Mouse (Mus musculus): ENCODE results near the gene Gprc5b. TPM values are rescaled to one million over a fixed set of nuclear protein-coding genes. Genes with fewer than 3 reads are reported as not detected.

Gprc5b gene
- polyA plus RNA-seq, 1 experiment from 2014 or later: 1.5 TPM

DNA sequence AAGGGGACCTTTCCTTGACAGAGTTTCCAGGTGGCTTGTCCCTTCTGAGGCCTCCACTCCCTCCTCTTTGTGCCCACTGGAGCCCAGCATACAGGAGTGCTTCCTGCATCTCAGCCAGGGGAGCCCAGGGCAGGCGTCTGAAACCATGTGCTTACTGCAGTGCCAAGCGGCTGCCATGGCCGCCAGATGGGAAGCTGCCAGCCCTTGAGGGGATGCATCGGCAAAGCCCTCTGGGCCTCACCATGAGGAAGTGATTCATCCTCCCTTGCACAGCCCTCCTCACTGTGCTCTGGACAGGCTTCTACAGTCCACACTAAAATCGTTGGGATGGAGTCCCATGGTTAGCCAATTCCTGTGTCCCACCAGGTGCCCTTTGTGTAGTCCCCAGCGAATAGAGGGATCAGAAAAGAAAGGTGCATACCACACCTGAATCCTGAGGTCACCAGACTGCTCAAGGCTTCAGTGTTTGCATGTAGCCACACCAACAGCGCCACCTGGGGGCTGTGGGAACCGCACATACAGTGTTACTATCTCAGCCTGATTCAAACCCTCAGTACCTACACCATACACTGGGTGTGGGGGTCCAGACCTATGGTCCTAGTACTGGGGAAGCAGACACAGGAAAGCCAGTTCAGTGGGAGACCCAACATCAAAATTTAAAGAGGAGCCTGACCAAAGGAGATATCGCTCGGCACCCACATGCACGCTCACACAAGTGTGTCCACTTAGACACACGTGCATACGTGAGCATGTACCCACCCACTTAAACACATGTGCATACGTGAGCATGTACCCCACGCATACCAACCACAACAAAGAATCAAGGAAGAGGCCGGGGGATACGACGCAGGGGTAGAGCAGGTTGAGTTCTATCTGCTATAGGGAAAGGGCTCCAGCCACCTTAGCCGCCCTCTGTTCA is 27.5 kb upstream of the Gprc5b start:
- 73% methylated on average over 19 of the region's 19 CpGs for WGBS
- peak; percentile 23; the same call in 1 of the 2 replicates for ATAC-seq (ENCODE audit: low FRiP score, low TSS enrichment)
- no peaks in the 10 kb centered on the region for H3K36me3 ChIP-seq (ENCODE audit: control insufficient read depth, insufficient read depth, low read length)
- DNase-seq (ENCODE audit: low spot score): peak; percentile 46
- H3K9me3 ChIP-seq (ENCODE audit: control insufficient read depth, low read length): no peaks in the 10 kb centered on the region
- H3K27me3 ChIP-seq (ENCODE audit: control insufficient read depth, insufficient read depth, low read length): no peaks in the 10 kb centered on the region
- no peak overlapping the region for H3K4me3 ChIP-seq (ENCODE audit: low read depth, low read length)
- H3K27ac ChIP-seq (replicated peaks): no peak overlapping the region
- TF ChIP-seq EP300 (optimal IDR thresholded peaks at IDR 0.05): no peak
- peak; percentile 66 for TF ChIP-seq CTCF (IDR thresholded peaks at IDR 0.05; ENCODE audit: low read depth)
- no peak overlapping the region for H3K9ac ChIP-seq (ENCODE audit: low read length)
- H3K4me2 ChIP-seq (replicated peaks; ENCODE audit: low read depth): no peak overlapping the region
- no peaks in the 10 kb centered on the region for H3K4me1 ChIP-seq (replicated peaks; ENCODE audit: control insufficient read depth, insufficient read depth)

DNA sequence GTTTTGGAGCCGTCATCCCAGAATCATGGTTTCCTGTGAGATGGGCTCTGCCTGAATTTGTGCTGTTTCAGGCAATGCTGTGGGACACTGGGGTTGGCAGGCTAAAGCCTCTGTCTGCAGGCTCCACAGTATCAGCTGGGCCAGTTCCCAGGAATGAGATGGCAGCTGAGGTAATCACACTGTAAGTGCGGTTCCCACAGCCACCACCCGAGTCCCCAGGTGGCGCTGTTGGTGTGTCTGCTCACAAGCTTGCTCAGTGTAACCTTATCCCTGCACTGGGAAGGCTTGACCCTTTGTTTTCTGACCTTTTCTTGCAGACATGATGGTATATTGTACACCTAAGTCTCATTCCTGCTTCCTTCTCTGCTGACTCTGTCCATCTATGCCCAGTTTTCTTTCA is 24.5 kb upstream of the Gprc5b start:
- Histone ChIP-seq H3K36me3 (ENCODE audit: control insufficient read depth, insufficient read depth, low read length) (no peaks in the 10 kb centered on the region), H3K27me3 (ENCODE audit: control insufficient read depth, insufficient read depth, low read length) (no peaks in the 10 kb centered on the region), H3K4me2 (replicated peaks; ENCODE audit: low read depth) (no peak overlapping the region), H3K9me3 (ENCODE audit: control insufficient read depth, low read length) (no peaks in the 10 kb centered on the region), H3K27ac (replicated peaks) (no peak overlapping the region), H3K4me3 (ENCODE audit: low read depth, low read length) (no peak overlapping the region), H3K4me1 (replicated peaks; ENCODE audit: control insufficient read depth, insufficient read depth) (no peaks in the 10 kb centered on the region), H3K9ac (ENCODE audit: low read length) (no peak overlapping the region)
- WGBS: 15% methylated on average over 4 of the region's 4 CpGs
- DNase-seq (ENCODE audit: low spot score): peak; percentile 68
- peak; percentile 72 for TF ChIP-seq CTCF (IDR thresholded peaks at IDR 0.05; ENCODE audit: low read depth)
- no peak for TF ChIP-seq EP300 (optimal IDR thresholded peaks at IDR 0.05)
- ATAC-seq (ENCODE audit: low FRiP score, low TSS enrichment): peak; percentile 43; the same call in 1 of the 2 replicates

DNA sequence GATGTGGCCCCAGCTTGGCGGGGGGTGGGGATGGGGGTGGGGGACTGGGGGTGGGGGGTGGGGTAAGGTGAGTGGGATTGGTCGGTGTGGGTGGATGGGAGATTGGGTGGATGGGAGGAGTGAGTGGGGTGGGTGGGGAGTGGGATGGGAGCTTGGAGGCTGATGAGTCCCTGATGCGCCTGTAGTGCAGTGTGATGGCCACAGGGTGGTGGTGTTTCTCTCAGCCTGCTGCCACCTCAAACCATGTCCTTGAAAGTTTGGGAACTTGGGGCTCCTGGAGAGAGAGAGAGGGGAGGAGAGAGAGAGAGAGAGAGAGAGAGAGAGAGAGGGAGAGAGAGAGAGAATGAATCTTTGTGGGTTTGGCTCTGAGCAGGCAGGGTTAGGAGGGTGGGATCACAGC is 20.7 kb upstream of the Gprc5b start:
- TF ChIP-seq EP300 (optimal IDR thresholded peaks at IDR 0.05) (no peak), CTCF (IDR thresholded peaks at IDR 0.05; ENCODE audit: low read depth) (peak; percentile 73)
- ATAC-seq (ENCODE audit: low FRiP score, low TSS enrichment) (0 out of 2 replicates have a peak, but pooled peaks have one; percentile 45), DNase-seq (ENCODE audit: low spot score) (peak; percentile 35)
- Histone ChIP-seq H3K9ac (ENCODE audit: low read length) (no peak overlapping the region), H3K4me2 (replicated peaks; ENCODE audit: low read depth) (no peak overlapping the region), H3K4me3 (ENCODE audit: low read depth, low read length) (no peak overlapping the region), H3K27me3 (ENCODE audit: control insufficient read depth, insufficient read depth, low read length) (no peaks in the 10 kb centered on the region), H3K36me3 (ENCODE audit: control insufficient read depth, insufficient read depth, low read length) (no peaks in the 10 kb centered on the region), H3K27ac (replicated peaks) (no peak overlapping the region), H3K9me3 (ENCODE audit: control insufficient read depth, low read length) (no peaks in the 10 kb centered on the region), H3K4me1 (replicated peaks; ENCODE audit: control insufficient read depth, insufficient read depth) (no peaks in the 10 kb centered on the region)
- 4% methylated on average over 3 of the region's 3 CpGs for WGBS

DNA sequence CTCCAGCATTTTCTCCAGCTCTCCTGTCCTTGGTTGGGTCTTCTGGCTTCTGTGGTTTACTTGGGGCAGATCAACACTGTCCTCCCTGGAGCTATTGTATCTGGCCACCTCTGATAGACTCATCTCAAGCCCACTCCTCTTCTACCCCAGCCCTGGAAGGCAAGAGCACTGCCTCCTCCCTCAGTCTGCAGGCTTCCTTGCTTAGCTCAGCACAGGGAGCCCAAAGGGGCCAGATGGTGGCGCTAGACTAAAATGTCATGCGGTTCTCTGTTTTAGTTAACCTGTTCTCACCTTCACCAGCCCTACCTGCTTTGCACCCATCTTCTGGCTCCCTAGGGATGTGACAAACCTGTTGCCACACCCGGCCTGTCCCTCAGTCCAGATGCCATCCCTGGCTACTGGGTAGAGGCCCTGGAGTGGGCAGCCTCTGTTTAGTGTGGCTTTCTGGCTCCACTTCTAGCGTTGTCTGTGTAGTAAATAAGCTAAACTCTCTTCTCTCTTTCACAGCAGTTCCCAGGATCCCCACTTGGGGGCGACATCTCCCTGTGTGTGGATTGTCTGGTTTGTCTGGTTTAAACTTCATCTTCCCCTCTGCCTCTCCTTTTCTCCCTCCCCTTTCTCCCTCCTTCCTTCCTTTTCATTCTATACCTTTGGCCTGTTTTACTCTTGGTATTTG is 16.0 kb upstream of the Gprc5b start:
- Histone ChIP-seq H3K4me1 (replicated peaks; ENCODE audit: control insufficient read depth, insufficient read depth) (no peaks in the 10 kb centered on the region), H3K36me3 (ENCODE audit: control insufficient read depth, insufficient read depth, low read length) (no peaks in the 10 kb centered on the region), H3K4me2 (replicated peaks; ENCODE audit: low read depth) (no peak overlapping the region), H3K27ac (replicated peaks) (no peak overlapping the region), H3K27me3 (ENCODE audit: control insufficient read depth, insufficient read depth, low read length) (no peaks in the 10 kb centered on the region), H3K4me3 (ENCODE audit: low read depth, low read length) (no peak overlapping the region), H3K9me3 (ENCODE audit: control insufficient read depth, low read length) (no peaks in the 10 kb centered on the region), H3K9ac (ENCODE audit: low read length) (no peak overlapping the region)
- 14% methylated on average over 5 of the region's 5 CpGs for WGBS
- DNase-seq (ENCODE audit: low spot score) (peak; percentile 67), ATAC-seq (ENCODE audit: low FRiP score, low TSS enrichment) (no peak)
- peak; percentile 84 for TF ChIP-seq CTCF (IDR thresholded peaks at IDR 0.05; ENCODE audit: low read depth)
- TF ChIP-seq EP300 (optimal IDR thresholded peaks at IDR 0.05): no peak

DNA sequence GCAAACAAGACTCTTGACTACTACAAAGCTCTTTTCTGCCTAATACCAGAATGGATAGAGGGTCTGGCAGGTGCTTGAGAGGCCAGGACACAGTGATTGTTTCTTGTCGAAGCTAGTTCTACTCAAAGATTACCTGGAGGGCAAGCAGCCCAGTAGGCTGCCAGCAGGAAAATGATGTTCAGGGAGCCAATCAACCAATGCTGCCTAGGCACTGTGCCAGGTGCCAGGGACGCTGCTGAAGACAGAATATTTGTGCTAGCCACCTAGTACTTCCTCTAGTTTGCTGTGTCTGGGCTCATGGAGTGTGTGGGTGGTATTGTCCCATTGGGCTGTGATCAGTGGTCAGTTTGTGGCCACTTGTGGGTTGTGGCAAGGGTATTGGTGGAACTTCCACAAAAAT is 7.5 kb upstream of the Gprc5b start:
- H3K36me3 ChIP-seq (ENCODE audit: control insufficient read depth, insufficient read depth, low read length): no peaks in the 10 kb centered on the region
- H3K4me3 ChIP-seq (ENCODE audit: low read depth, low read length): no peak overlapping the region
- no peak overlapping the region for H3K9ac ChIP-seq (ENCODE audit: low read length)
- H3K4me2 ChIP-seq (replicated peaks; ENCODE audit: low read depth): no peak overlapping the region
- no peaks in the 10 kb centered on the region for H3K27me3 ChIP-seq (ENCODE audit: control insufficient read depth, insufficient read depth, low read length)
- TF ChIP-seq EP300 (optimal IDR thresholded peaks at IDR 0.05): no peak
- no peak for TF ChIP-seq CTCF (IDR thresholded peaks at IDR 0.05; ENCODE audit: low read depth)
- ATAC-seq (ENCODE audit: low FRiP score, low TSS enrichment) (no peak), DNase-seq (ENCODE audit: low spot score) (no peak)
- H3K9me3 ChIP-seq (ENCODE audit: control insufficient read depth, low read length): no peaks in the 10 kb centered on the region
- WGBS: 45% methylated on average over 2 of the region's 2 CpGs
- H3K4me1 ChIP-seq (replicated peaks; ENCODE audit: control insufficient read depth, insufficient read depth): no peaks in the 10 kb centered on the region
- no peak overlapping the region for H3K27ac ChIP-seq (replicated peaks)

DNA sequence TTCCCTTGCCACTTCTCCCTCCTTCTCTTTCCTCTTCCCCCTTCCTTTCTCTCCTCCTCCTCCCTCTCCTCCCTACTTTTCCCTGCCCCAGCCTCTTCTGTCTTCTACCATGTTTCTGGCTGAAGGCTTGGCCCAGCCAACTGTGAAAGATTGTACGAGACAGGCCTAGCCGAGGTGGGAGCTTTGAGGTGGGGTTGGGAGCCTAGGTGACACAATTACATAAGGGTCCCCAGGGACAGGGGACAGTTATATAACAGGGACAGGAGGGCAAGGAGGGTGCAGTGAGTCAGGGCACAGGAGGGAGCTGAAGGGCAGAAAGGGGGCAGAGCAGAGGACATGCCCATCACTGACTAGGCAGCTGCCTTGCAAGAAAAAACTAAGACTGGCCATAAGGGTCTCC is 7.0 kb upstream of the Gprc5b start:
- Histone ChIP-seq H3K4me1 (replicated peaks; ENCODE audit: control insufficient read depth, insufficient read depth) (no peaks in the 10 kb centered on the region), H3K27me3 (ENCODE audit: control insufficient read depth, insufficient read depth, low read length) (no peaks in the 10 kb centered on the region), H3K36me3 (ENCODE audit: control insufficient read depth, insufficient read depth, low read length) (no peaks in the 10 kb centered on the region), H3K9ac (ENCODE audit: low read length) (no peak overlapping the region), H3K4me3 (ENCODE audit: low read depth, low read length) (no peak overlapping the region), H3K4me2 (replicated peaks; ENCODE audit: low read depth) (no peak overlapping the region), H3K27ac (replicated peaks) (no peak overlapping the region), H3K9me3 (ENCODE audit: control insufficient read depth, low read length) (no peaks in the 10 kb centered on the region)
- DNase-seq (ENCODE audit: low spot score): no peak
- WGBS: 61% methylated on average over 2 of the region's 2 CpGs
- TF ChIP-seq CTCF (IDR thresholded peaks at IDR 0.05; ENCODE audit: low read depth): no peak
- no peak for TF ChIP-seq EP300 (optimal IDR thresholded peaks at IDR 0.05)
- ATAC-seq (ENCODE audit: low FRiP score, low TSS enrichment): no peak

All from stomach, postnatal 0 days (tissue).